Mouse (Mus musculus) brown adipose tissue, adult 24 weeks (tissue): ENCODE data around the gene Ankrd22. TPM values are rescaled to one million over a fixed set of nuclear protein-coding genes. Genes with fewer than 3 reads are reported as not detected.

Source experiments
- H3K27ac ChIP-seq: fragments of 200-500 bp; replicated peaks from 2 replicates; pipeline ENCODE4 v1.5.1; 2012; ENCODE audit warnings: low read depth, mild to moderate bottlenecking, low read length
- H3K4me1 ChIP-seq: fragments of 200-500 bp; 2 replicates; pipeline ENCODE4 v1.6.1; 2012; ENCODE audit warnings: low read length, mixed read lengths; ENCODE audit not compliant: control insufficient read depth, insufficient read depth, insufficient read length
- H3K4me3 ChIP-seq: fragments of 200-500 bp; 2 replicates; pipeline ENCODE4 v1.5.1; 2012; ENCODE audit warnings: low read depth, mild to moderate bottlenecking, low read length, moderate library complexity; ENCODE audit not compliant: insufficient read depth
- polyA plus RNA-seq: library from polyadenylated mRNA; stranded (reverse); fragments of >200 nt; gene quantifications from 2 replicates; pipeline ENCODE4 v1.2.4, GENCODE M21; 2012; ENCODE audit not compliant: missing spikeins, insufficient read depth, insufficient read length

Gene Ankrd22
- polyA plus RNA-seq, 1 experiment, result not detected

GRCm38 (mm10) chr19:34153263-34154144 lies 12.3 kb downstream of the Ankrd22 start:
- Histone ChIP-seq H3K4me1 (no peaks in the 10 kb centered on the region), H3K27ac (no peak overlapping the region), H3K4me3 (no peak overlapping the region)

GRCm38 (mm10) chr19:34151909-34152308 lies 13.9 kb downstream of the Ankrd22 start:
- Histone ChIP-seq H3K4me1 (no peaks in the 10 kb centered on the region), H3K27ac (no peak overlapping the region), H3K4me3 (no peak overlapping the region)

- H3K4me1 ChIP-seq, result no peaks in the 10 kb centered on the region
- H3K4me3 ChIP-seq, result no peak overlapping the region
- no peak overlapping the region for H3K27ac ChIP-seq
Measured at GRCm38 (mm10) chr19:34148421-34148820, 17.4 kb downstream of the Ankrd22 start.

- Histone ChIP-seq H3K4me3 (no peak overlapping the region), H3K4me1 (no peaks in the 10 kb centered on the region), H3K27ac (no peak overlapping the region)
Measured at GRCm38 (mm10) chr19:34139431-34140046, 26.3 kb downstream of the Ankrd22 start.

- Histone ChIP-seq H3K4me3 (no peak overlapping the region), H3K27ac (no peak overlapping the region), H3K4me1 (no peaks in the 10 kb centered on the region)
Measured at GRCm38 (mm10) chr19:34138720-34139430, 27.0 kb downstream of the Ankrd22 start.

GRCm38 (mm10) chr19:34120107-34120731 lies 45.6 kb downstream of the Ankrd22 start:
- Histone ChIP-seq H3K4me1 (no peaks in the 10 kb centered on the region), H3K27ac (no peak overlapping the region)

GRCm38 (mm10) chr19:34119653-34120052 lies 46.2 kb downstream of the Ankrd22 start:
- H3K27ac ChIP-seq, result no peak overlapping the region

More at GRCm38 (mm10) chr19:34120107-34120731, 45.6 kb downstream of the Ankrd22 start:
- no peak overlapping the region for H3K4me3 ChIP-seq

GRCm38 (mm10) chr19:34119102-34119501 lies 46.8 kb downstream of the Ankrd22 start:
- Histone ChIP-seq H3K4me3 (no peak overlapping the region), H3K4me1 (no peaks in the 10 kb centered on the region), H3K27ac (no peak overlapping the region)

More at GRCm38 (mm10) chr19:34119653-34120052, 46.2 kb downstream of the Ankrd22 start:
- Histone ChIP-seq H3K4me1 (no peaks in the 10 kb centered on the region), H3K4me3 (no peak overlapping the region)

- H3K27ac ChIP-seq, result no peak overlapping the region
- H3K4me1 ChIP-seq, result no peaks in the 10 kb centered on the region
- H3K4me3 ChIP-seq, result no peak overlapping the region
Measured at GRCm38 (mm10) chr19:34104841-34105240, 61.0 kb downstream of the Ankrd22 start.

GRCm38 (mm10) chr19:34101888-34102287 lies 64.0 kb downstream of the Ankrd22 start:
- no peaks in the 10 kb centered on the region for H3K4me1 ChIP-seq
- no peak overlapping the region for H3K4me3 ChIP-seq
- H3K27ac ChIP-seq, result no peak overlapping the region

- H3K4me3 ChIP-seq, result no peak within 1 kb of the TSS
- H3K4me1 ChIP-seq, result no peaks in the 10 kb centered on the region
- no peak within 1 kb of the TSS for H3K27ac ChIP-seq
Measured at GRCm38 (mm10) chr19:34100633-34101032, 65.2 kb downstream of the Ankrd22 start, which contains the start of gene Lipm. Lipm (plus strand) TSS chr19:34100933.

- H3K27ac ChIP-seq, result no peak overlapping the region
- no peak overlapping the region for H3K4me3 ChIP-seq
- no peaks in the 10 kb centered on the region for H3K4me1 ChIP-seq
Measured at GRCm38 (mm10) chr19:34096228-34096627, 69.6 kb downstream of the Ankrd22 start.

GRCm38 (mm10) chr19:34095381-34095780 lies 70.5 kb downstream of the Ankrd22 start:
- Histone ChIP-seq H3K4me3 (no peak overlapping the region), H3K27ac (no peak overlapping the region), H3K4me1 (no peaks in the 10 kb centered on the region)

- Histone ChIP-seq H3K4me3 (no peak overlapping the region), H3K4me1 (no peaks in the 10 kb centered on the region), H3K27ac (no peak overlapping the region)
Measured at GRCm38 (mm10) chr19:34089011-34089680, 76.7 kb downstream of the Ankrd22 start.
